Mouse (Mus musculus): ENCODE data around the gene Fbxw19. TPM values are rescaled to one million over a fixed set of nuclear protein-coding genes. Genes with fewer than 3 reads are reported as not detected.

The Fbxw19 gene
- not detected for total RNA-seq (2023)

GRCm38 (mm10) chr9:109495775-109496174, at the start of gene Fbxw19:
Gene Fbxw19, minus strand, starts transcription at chr9:109495875.

GRCm38 (mm10) chr9:109449040-109449439, 46.6 kb downstream of the Fbxw19 start, which contains the start of gene Fbxw16:
Gene Fbxw16, minus strand, starts transcription at chr9:109449140.

Other genes starting within 250 kb of the Fbxw19 start
- gene Fbxw14, start 208.2 kb downstream of the Fbxw19 start, total RNA-seq (2023), result not detected
- gene Fbxw28, start 156.2 kb downstream of the Fbxw19 start, total RNA-seq (2023), result not detected
- not detected for gene Fbxw22, start 91.6 kb downstream of the Fbxw19 start, total RNA-seq (2023)
- not detected for gene Fbxw16, start 46.7 kb downstream of the Fbxw19 start, total RNA-seq (2023)
- gene Fbxw15, start 72.4 kb upstream of the Fbxw19 start, total RNA-seq (2023), result not detected
- gene Fbxw24, start 130.2 kb upstream of the Fbxw19 start, total RNA-seq (2023), result not detected
- not detected for gene Fbxw25, start 168.8 kb upstream of the Fbxw19 start, total RNA-seq (2023)
- not detected for gene Fbxw18, start 206.8 kb upstream of the Fbxw19 start, total RNA-seq (2023)